Mouse (Mus musculus) limb, embryonic 15.5 days (tissue): ENCODE measurements around the gene Ifna1. TPM values are rescaled to one million over a fixed set of nuclear protein-coding genes. Genes with fewer than 3 reads are reported as not detected.
"Not testable (repeated sequence)": the region's sequence is repeated elsewhere in the genome, so short reads cannot be mapped to it uniquely, and the experiment has no call there.

Experiments
- ATAC-seq: fragments of 200-750 bp; cut with Nextera tagmentation; 2 replicates; pipeline ENCODE4 v1.8.0; 2017; ENCODE audit warnings: low read depth, moderate TSS enrichment; ENCODE audit not compliant: insufficient number of reproducible peaks, low FRiP score, low TSS enrichment
- H3K27ac ChIP-seq: fragments of 300-500 bp; sonication (generic); 2 replicates; pipeline ENCODE4 v1.5.1; 2015; ENCODE audit warnings: moderate library complexity, mild to moderate bottlenecking, inconsistent platforms
- H3K27me3 ChIP-seq: fragments of 300-500 bp; sonication (generic); 2 replicates; pipeline ENCODE4 v1.6.1; 2015; ENCODE audit warnings: inconsistent platforms
- H3K36me3 ChIP-seq: fragments of 300-500 bp; sonication (generic); 2 replicates; pipeline ENCODE4 v1.6.1; 2015; ENCODE audit warnings: inconsistent platforms
- H3K4me1 ChIP-seq: fragments of 300-500 bp; sonication (generic); 2 replicates; pipeline ENCODE4 v1.6.1; 2015; ENCODE audit warnings: inconsistent platforms
- H3K4me2 ChIP-seq: fragments of 300-500 bp; sonication (generic); 2 replicates; pipeline ENCODE4 v1.6.1; 2015; ENCODE audit warnings: mild to moderate bottlenecking, inconsistent platforms
- H3K4me3 ChIP-seq: fragments of 300-500 bp; sonication (generic); 2 replicates; pipeline ENCODE4 v1.5.1; 2015; ENCODE audit warnings: mild to moderate bottlenecking, inconsistent platforms
- H3K9ac ChIP-seq: fragments of 300-500 bp; sonication (generic); 2 replicates; pipeline ENCODE4 v1.6.1; 2015; ENCODE audit warnings: inconsistent platforms
- H3K9me3 ChIP-seq: fragments of 300-500 bp; sonication (generic); 2 replicates; pipeline ENCODE4 v1.6.1; 2016; ENCODE audit warnings: inconsistent platforms
- WGBS: fragments of 180-500 bp; shearing (Covaris S2); methylation state at CpG from one replicate; pipeline ENCODE4 v1.1.7; 2015; 5-methylcytosine and 5-hydroxymethylcytosine counted together
- polyA plus RNA-seq: library from polyadenylated mRNA; unstranded; fragments of >200 nt; fragmentation: Nextera tagmentation; extraction: Ambion mirVana; gene quantifications from 2 replicates; pipeline ENCODE4 v1.2.1, GENCODE M21; 2015

Ifna1 gene
- not detected in 2 replicates for polyA plus RNA-seq

DNA sequence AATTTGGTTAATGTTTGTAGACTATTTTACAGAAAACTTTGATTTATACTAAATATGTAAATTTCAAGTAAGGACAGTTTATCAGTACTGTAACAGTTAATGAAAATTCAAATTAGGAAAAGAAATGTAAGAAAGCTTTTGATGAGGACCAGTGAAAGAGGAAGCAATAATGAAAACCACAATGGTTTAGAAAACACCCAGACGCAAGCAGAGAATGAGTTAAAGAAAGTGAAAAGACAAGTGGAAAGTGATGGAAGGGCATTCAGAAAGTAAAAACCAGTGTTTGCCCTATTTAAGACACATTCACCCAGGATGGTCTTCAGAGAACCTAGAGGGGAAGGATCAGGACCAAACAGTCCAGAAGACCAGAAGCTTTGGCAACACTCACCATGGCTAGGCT, at the start of gene Ifna1:
Gene Ifna1, plus strand, starts transcription at position 390 of the 400 bp plus-strand sequence.
- H3K4me3 ChIP-seq, result no peak within 1 kb of the TSS
- H3K27ac ChIP-seq, result no peak within 1 kb of the TSS
- H3K4me2 ChIP-seq, result no peak within 1 kb of the TSS
- H3K27me3 ChIP-seq, result no peaks in the 10 kb centered on the region
- ATAC-seq, result no peak
- no peaks in the 10 kb centered on the region for H3K36me3 ChIP-seq
- no peaks in the 10 kb centered on the region for H3K4me1 ChIP-seq
- H3K9me3 ChIP-seq, result no peaks in the 10 kb centered on the region
- 65% methylated on average over 1 of the region's 1 CpGs for WGBS
- H3K9ac ChIP-seq, result no peak within 1 kb of the TSS

DNA sequence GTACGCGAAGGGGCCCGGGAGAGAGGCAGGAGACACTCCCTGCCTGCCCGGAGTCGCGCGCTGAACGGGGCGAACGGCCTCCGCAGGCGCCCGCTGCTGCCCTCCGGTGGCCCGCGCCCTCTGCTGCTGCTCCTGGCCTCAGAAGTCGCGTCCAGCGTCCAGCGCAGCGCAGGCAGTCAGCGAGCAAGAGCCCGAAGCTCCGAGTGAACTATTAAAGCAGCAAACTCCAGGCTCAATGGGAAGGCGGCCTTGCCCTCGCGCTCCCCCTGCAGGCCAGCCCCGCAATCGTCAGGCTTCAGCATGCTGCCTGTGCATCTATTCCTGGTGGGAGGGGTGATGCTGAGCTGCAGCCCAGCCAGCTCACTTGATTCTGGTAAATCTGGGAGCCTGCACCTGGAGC, 46.9 kb upstream of the Ifna1 start, which contains the start of gene Gm13287:
Gene Gm13287, plus strand, starts transcription at position 301 of the 400 bp plus-strand sequence.
- not testable (repeated sequence) for H3K4me3 ChIP-seq, H3K4me2 ChIP-seq, H3K27me3 ChIP-seq, H3K27ac ChIP-seq, H3K9me3 ChIP-seq, ATAC-seq, H3K36me3 ChIP-seq, H3K4me1 ChIP-seq, H3K9ac ChIP-seq
- WGBS, result no CpG with 5 or more reads among the region's 29 CpGs

DNA sequence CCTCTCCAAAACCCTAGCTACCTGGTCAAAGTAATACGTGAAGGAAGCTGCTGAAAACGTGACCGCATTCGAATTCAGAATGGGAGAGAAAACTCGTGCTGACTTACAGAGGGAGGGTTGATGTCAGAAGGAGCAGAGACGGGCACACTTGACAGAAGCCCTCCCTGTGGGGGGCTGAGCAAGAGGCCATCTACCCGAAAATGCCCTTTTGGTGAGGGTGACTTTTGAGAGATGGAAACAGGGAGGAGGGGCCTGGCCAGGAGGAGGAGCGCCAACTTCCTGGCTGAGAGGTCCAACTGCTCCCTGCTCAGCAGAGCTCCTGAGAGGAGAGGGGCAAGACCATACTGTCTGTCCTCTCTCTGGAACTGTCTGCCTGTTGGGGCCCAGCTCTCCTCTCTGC, 44.7 kb upstream of the Ifna1 start, which contains the start of gene Gm13288:
Gene Gm13288, plus strand, starts transcription at position 301 of the 400 bp plus-strand sequence.
- not testable (repeated sequence) for H3K4me1 ChIP-seq, H3K9me3 ChIP-seq, H3K9ac ChIP-seq, H3K27me3 ChIP-seq, H3K36me3 ChIP-seq, H3K27ac ChIP-seq, ATAC-seq
- Histone ChIP-seq H3K4me3 (peak within 1 kb of the TSS; percentile 30), H3K4me2 (0 out of 2 replicates have a peak within 1 kb of the TSS, but pooled peaks have one; percentile 30)
- WGBS, result no CpG with 5 or more reads among the region's 8 CpGs

DNA sequence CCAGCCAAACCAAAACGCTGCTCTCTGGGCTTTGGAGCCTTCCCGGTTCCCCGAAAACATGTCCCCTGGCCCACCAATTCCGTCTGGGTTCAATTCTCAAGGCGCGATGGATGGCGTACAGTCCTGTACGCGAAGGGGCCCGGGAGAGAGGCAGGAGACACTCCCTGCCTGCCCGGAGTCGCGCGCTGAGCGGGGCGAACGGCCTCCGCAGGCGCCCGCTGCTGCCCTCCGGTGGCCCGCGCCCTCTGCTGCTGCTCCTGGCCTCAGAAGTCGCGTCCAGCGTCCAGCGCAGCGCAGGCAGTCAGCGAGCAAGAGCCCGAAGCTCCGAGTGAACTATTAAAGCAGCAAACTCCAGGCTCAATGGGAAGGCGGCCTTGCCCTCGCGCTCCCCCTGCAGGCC, 44.1 kb upstream of the Ifna1 start:
- Histone ChIP-seq H3K4me2 (0 out of 2 replicates have a peak overlapping the region, but pooled peaks have one; percentile 30), H3K4me3 (peak overlapping the region; percentile 30)
- H3K9ac ChIP-seq, ATAC-seq, H3K4me1 ChIP-seq, H3K27me3 ChIP-seq, H3K27ac ChIP-seq, H3K36me3 ChIP-seq, H3K9me3 ChIP-seq: not testable (repeated sequence)
- WGBS, result 0% methylated on average over 7 of the region's 34 CpGs

DNA sequence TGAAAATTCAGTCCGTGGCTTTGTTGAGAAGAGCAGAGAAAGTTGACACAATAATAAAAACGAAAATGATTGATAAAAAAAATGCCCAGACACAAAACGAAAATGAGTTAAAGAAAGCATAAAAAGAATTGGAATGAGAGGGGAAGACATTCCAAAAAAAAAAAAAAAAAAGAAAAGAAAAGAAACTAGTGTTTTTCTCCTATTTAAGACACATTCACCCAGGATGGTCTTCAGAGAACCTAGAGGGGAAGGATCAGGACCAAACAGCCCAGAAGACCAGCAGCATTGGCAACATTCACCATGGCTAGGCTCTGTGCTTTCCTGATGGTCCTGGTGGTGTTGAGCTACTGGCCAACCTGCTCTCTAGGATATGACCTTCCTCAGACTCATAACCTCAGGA, 34.0 kb upstream of the Ifna1 start, which contains the start of gene Ifna7:
Gene Ifna7, plus strand, starts transcription at position 301 of the 400 bp plus-strand sequence.
- Histone ChIP-seq H3K4me3 (no peak within 1 kb of the TSS), H3K4me1 (no peaks in the 10 kb centered on the region), H3K27ac (no peak within 1 kb of the TSS), H3K4me2 (no peak within 1 kb of the TSS), H3K27me3 (no peaks in the 10 kb centered on the region), H3K9me3 (no peaks in the 10 kb centered on the region), H3K36me3 (no peaks in the 10 kb centered on the region), H3K9ac (no peak within 1 kb of the TSS)
- no peak for ATAC-seq
- WGBS, result 54% methylated on average over 3 of the region's 3 CpGs

DNA sequence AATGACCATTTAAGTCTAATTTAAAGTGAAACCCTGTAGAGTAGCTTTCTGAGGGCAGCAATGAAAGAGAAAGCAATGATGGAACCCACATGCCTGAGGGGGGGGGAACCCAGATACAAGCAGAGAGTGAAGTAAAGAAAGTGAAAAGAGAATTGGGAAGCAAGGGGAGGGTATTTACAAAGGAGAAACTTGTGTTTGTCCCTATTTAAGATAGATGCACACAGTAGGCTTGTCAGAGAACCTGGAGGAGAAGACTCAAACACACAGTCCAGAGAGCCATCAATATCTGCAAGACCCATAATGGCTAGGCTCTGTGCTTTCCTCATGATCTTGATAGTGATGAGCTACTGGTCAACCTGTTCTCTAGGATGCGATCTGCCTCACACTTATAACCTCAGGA, 30.2 kb upstream of the Ifna1 start, which contains the start of gene Ifna11:
Gene Ifna11, plus strand, starts transcription at position 301 of the 400 bp plus-strand sequence.
- Histone ChIP-seq H3K27ac (no peak within 1 kb of the TSS), H3K4me1 (no peaks in the 10 kb centered on the region), H3K9me3 (no peaks in the 10 kb centered on the region), H3K9ac (no peak within 1 kb of the TSS), H3K27me3 (no peaks in the 10 kb centered on the region), H3K36me3 (no peaks in the 10 kb centered on the region), H3K4me3 (no peak within 1 kb of the TSS), H3K4me2 (no peak within 1 kb of the TSS)
- ATAC-seq, result no peak
- WGBS, result 73% methylated on average over 1 of the region's 1 CpGs

DNA sequence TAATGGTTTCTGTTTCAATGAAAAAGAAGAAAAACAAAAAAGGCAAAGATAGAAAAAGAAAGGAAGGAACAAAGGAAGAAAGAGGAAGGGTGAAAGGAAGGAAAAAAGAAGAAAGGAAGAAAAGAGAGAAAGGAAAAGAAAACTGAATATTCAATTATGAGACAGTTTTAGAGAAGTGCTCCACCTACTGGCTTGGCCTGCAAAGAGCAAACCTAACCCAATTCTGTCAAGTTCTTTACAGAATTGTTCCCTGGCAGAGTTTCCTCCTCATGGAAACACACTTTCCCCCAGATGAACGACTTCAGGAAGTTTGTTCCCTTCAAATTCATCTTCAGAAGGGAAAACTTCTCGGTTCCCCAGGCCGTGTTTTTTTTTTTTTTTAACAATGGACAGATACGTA, 26.9 kb upstream of the Ifna1 start:
- H3K4me1 ChIP-seq, result no peaks in the 10 kb centered on the region
- WGBS, result 20% methylated on average over 4 of the region's 4 CpGs
- H3K4me2 ChIP-seq, result no peak overlapping the region
- no peak overlapping the region for H3K9ac ChIP-seq
- no peak overlapping the region for H3K4me3 ChIP-seq
- H3K27ac ChIP-seq, result no peak overlapping the region
- H3K36me3 ChIP-seq, result no peaks in the 10 kb centered on the region
- no peaks in the 10 kb centered on the region for H3K27me3 ChIP-seq
- H3K9me3 ChIP-seq, result no peaks in the 10 kb centered on the region
- ATAC-seq, result no peak

DNA sequence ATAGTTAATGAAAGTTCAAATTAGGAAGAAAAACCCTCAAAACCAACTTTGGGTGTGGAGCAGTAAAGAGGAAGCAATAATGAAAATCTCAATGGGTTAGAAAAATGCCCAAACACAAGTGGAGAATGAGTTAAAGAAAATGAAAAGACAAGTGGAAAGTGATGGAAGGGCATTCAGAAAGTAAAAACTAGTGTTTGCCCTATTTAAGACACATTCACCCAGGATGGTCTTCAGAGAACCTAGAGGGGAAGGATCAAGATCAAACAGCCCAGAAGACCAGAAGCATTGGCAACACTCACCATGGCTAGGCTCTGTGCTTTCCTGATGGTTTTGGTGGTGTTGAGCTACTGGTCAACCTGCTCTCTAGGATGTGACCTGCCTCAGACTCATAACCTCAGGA, 22.8 kb upstream of the Ifna1 start, which contains the start of gene Ifna6:
Gene Ifna6, plus strand, starts transcription at position 301 of the 400 bp plus-strand sequence.
- not testable (repeated sequence) for H3K27me3 ChIP-seq, H3K36me3 ChIP-seq, H3K4me2 ChIP-seq, ATAC-seq, H3K9me3 ChIP-seq, H3K4me1 ChIP-seq, H3K27ac ChIP-seq, H3K9ac ChIP-seq, H3K4me3 ChIP-seq

DNA sequence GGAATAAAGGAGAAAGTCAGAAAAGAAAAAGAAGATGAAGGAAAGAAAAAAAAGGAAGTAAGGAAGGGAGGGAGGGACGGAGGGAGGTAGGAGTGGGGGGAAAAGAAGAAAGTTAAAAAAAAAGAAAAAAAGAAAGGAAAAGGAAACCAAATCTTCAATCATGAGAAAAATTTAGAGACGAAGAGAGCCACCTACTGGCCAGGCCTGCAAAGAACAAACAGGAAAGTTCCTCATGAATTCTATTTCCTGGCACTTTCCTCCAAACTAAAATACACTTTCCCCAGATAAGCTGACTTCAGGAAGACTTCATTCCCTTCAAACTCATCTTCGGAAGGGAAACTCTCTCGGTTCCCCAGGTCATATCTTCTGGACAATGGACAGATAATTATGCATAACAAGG, 19.4 kb upstream of the Ifna1 start:
- Histone ChIP-seq H3K27me3 (no peaks in the 10 kb centered on the region), H3K4me3 (no peak overlapping the region), H3K36me3 (no peaks in the 10 kb centered on the region), H3K27ac (no peak overlapping the region), H3K4me1 (no peaks in the 10 kb centered on the region), H3K9ac (no peak overlapping the region), H3K9me3 (no peaks in the 10 kb centered on the region), H3K4me2 (no peak overlapping the region)
- 23% methylated on average over 4 of the region's 4 CpGs for WGBS
- ATAC-seq, result no peak

DNA sequence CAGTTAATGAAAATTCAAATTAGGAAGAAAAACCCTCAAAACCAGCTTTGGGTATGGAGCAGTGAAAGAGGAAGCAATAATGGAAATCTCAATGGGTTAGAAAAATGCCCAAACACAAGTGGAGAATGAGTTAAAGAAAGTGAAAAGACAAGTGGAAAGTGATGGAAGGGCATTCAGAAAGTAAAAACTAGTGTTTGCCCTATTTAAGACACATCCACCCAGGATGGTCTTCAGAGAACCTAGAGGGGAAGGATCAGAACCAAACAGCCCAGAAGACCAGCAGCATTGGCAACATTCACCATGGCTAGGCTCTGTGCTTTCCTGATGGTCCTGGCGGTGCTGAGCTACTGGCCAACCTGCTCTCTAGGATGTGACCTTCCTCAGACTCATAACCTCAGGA, 14.7 kb upstream of the Ifna1 start, which contains the start of gene Ifna5:
Gene Ifna5, plus strand, starts transcription at position 301 of the 400 bp plus-strand sequence.
- not testable (repeated sequence) for H3K9me3 ChIP-seq, H3K9ac ChIP-seq, H3K4me1 ChIP-seq, H3K27me3 ChIP-seq, ATAC-seq, H3K36me3 ChIP-seq, H3K27ac ChIP-seq, H3K4me2 ChIP-seq, H3K4me3 ChIP-seq
- 68% methylated on average over 1 of the region's 1 CpGs for WGBS

DNA sequence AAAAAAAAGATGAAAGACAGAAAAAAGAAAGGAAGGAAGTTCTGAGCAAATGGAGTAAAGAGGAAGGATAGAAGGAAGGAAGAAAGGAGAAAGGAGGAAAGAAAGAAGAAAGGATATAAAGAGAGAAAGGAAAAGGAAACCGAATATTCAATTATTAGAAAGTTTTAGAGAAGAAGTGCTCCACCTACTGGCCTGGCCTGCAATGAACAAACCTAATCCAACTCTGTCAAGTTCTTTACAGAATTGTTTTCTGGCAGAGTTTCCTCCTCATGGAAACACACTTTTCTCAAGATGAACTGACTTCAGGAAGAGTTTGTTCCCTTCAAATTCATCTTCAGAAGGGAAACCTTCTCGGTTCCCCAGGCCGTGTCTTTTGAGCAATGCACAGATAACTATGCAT, 11.1 kb upstream of the Ifna1 start:
- Histone ChIP-seq H3K36me3 (no peaks in the 10 kb centered on the region), H3K4me3 (no peak overlapping the region), H3K9me3 (no peaks in the 10 kb centered on the region), H3K27me3 (no peaks in the 10 kb centered on the region), H3K4me1 (no peaks in the 10 kb centered on the region), H3K4me2 (no peak overlapping the region), H3K27ac (no peak overlapping the region), H3K9ac (no peak overlapping the region)
- WGBS, result 48% methylated on average over 3 of the region's 3 CpGs
- no peak for ATAC-seq

DNA sequence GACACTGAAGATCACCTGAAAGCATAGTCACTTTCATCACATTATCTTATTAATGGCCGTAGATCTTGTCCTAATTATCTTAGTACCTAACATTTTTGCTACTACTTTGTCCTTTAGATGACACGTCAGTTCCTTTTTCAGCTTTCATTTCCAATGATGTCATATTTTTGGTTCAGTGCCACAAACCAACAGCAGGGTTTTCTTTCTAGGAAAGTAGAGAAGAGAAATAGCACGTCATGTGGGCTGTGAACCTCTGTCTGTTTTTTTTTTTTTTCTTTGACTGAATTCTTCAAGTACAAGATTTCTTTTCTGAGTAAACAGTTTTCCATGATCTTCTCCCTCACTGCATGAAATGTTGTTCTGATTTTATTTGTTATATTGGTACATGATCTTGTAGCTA, 9.8 kb upstream of the Ifna1 start:
- ATAC-seq, result no peak
- Histone ChIP-seq H3K9me3 (no peaks in the 10 kb centered on the region), H3K4me3 (no peak overlapping the region), H3K4me1 (no peaks in the 10 kb centered on the region), H3K36me3 (no peaks in the 10 kb centered on the region), H3K27me3 (no peaks in the 10 kb centered on the region), H3K9ac (no peak overlapping the region), H3K27ac (no peak overlapping the region), H3K4me2 (no peak overlapping the region)
- 63% methylated on average over 3 of the region's 3 CpGs for WGBS

DNA sequence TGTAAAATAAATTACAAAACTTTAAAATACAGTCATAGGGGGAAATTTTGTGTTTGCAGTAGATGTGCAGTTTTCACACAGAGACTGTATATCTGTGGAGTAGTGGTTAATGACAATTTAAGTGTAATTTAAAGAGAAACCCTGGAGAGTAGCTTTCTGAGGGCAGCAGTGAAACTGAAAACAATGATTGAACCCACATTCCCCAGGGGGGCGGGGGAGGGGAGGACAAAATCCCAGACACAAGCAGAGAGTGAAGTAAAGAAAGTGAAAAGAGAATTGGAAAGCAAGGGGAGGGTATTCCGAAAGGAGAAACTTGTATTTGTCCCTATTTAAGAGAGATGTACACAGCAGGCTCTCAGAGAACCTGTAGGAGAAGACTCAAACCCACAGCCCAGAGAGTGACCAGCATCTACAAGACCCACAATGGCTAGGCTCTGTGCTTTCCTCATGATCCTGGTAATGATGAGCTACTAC, 8.4 kb upstream of the Ifna1 start, which contains the start of gene Ifna4:
Gene Ifna4, plus strand, starts transcription at position 424 of the 474 bp plus-strand sequence.
- no peak within 1 kb of the TSS for H3K9ac ChIP-seq

More for the DNA sequence above, 8.4 kb upstream of the Ifna1 start, which contains the start of gene Ifna4:
- no peaks in the 10 kb centered on the region for H3K9me3 ChIP-seq
- no peak within 1 kb of the TSS for H3K4me3 ChIP-seq
- no peaks in the 10 kb centered on the region for H3K27me3 ChIP-seq
- no peaks in the 10 kb centered on the region for H3K36me3 ChIP-seq
- H3K4me2 ChIP-seq, result no peak within 1 kb of the TSS
- no peak within 1 kb of the TSS for H3K27ac ChIP-seq
- 64% methylated on average over 2 of the region's 2 CpGs for WGBS
- no peaks in the 10 kb centered on the region for H3K4me1 ChIP-seq
- no peak for ATAC-seq
